Mouse (Mus musculus) stomach, postnatal 0 days (tissue): ENCODE results near the gene L2hgdh.

Experiments
- CTCF ChIP-seq: IDR thresholded peaks from 2 replicates; pipeline ENCODE4 v1.5.1; 2016; ENCODE audit warnings: antibody characterized with exemption, low read depth, mild to moderate bottlenecking, moderate library complexity
- EP300 ChIP-seq: optimal IDR thresholded peaks from 2 replicates; pipeline ENCODE3; 2016; ENCODE audit warnings: antibody characterized with exemption

DNA sequence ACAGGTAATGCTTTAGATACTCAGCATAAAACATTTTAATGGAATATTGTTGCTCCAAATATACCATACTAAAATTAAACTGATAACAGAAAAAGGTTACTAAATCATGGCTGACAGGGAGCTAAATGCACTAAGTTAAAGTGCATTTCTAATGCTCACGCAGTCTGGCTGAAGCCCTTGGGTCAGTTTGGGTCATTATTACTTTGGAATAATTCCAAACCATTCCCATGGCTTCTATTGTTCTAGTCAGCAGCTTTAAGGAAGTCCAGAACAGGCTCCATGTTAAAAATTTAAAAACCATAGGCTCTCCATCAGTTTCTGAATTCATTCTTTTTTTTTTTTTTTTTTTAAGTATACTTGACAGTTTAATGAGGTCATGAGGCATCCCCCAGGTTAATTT is 50.5 kb downstream of the L2hgdh start:
- TF ChIP-seq CTCF (no peak), EP300 (no peak)
